Mouse (Mus musculus): ENCODE results near the gene Sv2a.

The Sv2a gene

GRCm38 (mm10) chr3:96180727-96181477 lies at the start of gene Sv2a:
Sv2a (plus strand) TSS chr3:96181151.
- DNase-seq (ENCODE audit: low spot score): no peak

DNA sequence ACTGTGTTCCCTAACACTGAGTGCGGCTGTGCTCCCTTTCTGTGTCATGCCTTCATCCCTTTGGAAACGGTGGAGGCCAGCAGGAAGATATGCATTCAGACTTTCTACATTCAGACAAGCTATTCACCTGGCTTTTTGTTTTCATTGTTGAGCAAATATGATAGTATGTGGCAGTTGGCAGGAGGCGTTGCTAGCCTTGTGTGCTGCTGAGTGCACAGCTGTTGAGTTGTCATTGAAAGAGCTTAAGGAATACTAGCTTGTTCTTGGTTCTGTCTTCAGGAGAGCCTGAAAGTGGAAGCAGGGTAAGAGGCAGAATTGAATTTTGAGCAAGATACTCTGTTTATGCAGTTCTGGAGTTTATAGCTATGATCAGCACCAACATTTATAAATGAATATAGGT lies 48.5 kb upstream of the Sv2a start:
- no peak for DNase-seq (ENCODE audit: low spot score)

DNA sequence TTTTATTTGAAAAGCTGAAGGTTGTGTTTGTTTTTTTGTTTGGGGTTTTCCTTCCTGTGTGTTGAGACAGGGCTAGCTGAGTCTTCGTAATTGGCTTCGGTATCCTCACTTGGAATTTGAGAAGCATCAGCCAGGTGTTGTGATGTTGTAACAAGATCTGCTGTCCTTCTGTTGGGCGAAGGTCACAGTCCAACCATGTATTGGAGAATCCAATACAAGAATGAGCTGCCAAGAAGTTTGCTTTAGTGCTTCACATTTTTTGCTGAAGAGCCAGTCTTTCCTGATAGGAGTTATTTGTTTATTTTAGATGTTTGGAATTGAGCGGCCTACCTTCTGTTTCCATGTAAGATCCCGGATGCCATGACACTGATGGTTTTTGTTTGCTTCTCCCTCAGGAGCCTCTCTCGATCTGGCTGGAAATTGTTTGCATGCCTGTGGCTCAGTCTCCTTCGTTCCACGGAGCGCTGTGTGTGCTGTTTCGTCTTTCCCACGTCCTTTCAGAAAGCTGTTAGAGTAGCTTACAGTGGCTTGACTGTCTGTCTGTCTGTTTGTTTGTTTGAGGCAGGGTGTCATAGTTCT lies 47.5 kb upstream of the Sv2a start:
- no peak for DNase-seq (ENCODE audit: low spot score)

GRCm38 (mm10) chr3:96135011-96135410 lies 45.9 kb upstream of the Sv2a start:
- no peak for DNase-seq (ENCODE audit: low spot score)

DNA sequence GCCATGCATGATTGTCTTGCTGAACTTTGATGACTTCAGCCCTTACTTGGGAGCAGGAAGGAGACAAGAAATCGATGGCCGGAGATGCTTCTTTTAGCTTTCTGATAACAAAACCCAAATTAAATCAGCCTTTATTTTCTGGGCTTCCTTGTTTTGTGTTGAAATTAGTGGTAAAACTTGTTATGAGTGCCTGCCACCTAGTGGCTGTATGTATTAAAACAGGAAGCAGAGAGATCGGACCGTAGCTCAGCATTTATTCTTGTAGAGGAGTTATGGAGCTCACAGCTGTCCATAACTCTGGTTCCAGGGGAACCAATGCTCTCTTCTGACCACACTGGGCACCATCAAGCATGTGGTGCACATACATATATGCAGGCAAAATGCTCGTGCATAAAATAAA lies 33.0 kb upstream of the Sv2a start:
- no peak for DNase-seq (ENCODE audit: low spot score)

- no peak for DNase-seq (ENCODE audit: low spot score)
Measured at GRCm38 (mm10) chr3:96151836-96152235, 29.1 kb upstream of the Sv2a start.

- DNase-seq (ENCODE audit: low spot score): no peak
Measured at GRCm38 (mm10) chr3:96152611-96153010, 28.3 kb upstream of the Sv2a start.

- no peak for DNase-seq (ENCODE audit: low spot score)
Measured at GRCm38 (mm10) chr3:96155501-96155900, 25.4 kb upstream of the Sv2a start.

DNA sequence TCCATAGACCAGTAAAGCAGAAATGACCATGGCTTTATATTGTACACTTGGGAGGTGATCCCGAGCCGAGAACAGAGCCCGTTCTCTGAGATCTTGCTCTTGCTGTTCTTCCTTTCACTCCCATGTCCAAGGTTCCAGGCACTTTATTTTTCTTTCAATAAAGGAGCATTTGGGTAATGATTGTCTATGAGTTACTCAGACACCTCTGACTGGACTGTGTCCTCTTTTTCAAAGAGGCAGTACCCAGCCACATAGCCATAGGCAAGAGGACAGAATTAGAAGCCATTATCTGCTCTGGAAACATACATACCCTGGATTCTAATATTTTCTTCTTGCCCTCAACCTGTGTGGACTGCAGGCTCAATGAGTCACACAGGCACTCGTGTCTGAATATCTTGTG lies 21.1 kb upstream of the Sv2a start:
- DNase-seq (ENCODE audit: low spot score): no peak

DNA sequence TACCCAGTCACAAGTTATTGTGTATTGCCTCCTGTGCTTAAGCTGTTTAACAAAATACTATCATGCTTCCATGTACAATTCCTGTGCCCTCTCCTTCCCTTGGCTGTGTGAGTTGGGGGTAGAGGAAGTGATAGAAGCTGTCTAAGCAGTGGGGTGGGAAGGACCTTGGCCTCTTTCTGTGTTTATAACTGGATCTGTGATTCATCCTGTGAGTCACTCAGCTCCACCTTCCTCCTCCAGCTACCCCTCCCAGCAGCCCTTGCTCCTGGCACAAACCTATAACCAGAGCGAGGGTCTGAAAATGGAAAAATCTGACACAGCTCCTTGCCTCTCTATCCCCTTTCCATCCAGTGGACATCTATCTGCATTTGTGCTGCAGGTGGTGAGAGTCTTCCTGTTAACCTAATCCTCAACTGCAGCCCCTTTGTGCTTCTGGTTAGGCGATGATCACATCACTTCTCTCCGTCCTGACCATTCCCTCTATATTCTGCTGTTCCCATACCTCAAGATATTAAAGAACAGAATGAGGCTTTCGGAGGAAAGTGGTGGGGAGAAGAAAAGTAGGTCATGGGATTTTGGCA lies 20.6 kb upstream of the Sv2a start:
- no peak for DNase-seq (ENCODE audit: low spot score)

GRCm38 (mm10) chr3:96160803-96161516 lies 20.0 kb upstream of the Sv2a start:
- DNase-seq (ENCODE audit: low spot score): no peak

DNA sequence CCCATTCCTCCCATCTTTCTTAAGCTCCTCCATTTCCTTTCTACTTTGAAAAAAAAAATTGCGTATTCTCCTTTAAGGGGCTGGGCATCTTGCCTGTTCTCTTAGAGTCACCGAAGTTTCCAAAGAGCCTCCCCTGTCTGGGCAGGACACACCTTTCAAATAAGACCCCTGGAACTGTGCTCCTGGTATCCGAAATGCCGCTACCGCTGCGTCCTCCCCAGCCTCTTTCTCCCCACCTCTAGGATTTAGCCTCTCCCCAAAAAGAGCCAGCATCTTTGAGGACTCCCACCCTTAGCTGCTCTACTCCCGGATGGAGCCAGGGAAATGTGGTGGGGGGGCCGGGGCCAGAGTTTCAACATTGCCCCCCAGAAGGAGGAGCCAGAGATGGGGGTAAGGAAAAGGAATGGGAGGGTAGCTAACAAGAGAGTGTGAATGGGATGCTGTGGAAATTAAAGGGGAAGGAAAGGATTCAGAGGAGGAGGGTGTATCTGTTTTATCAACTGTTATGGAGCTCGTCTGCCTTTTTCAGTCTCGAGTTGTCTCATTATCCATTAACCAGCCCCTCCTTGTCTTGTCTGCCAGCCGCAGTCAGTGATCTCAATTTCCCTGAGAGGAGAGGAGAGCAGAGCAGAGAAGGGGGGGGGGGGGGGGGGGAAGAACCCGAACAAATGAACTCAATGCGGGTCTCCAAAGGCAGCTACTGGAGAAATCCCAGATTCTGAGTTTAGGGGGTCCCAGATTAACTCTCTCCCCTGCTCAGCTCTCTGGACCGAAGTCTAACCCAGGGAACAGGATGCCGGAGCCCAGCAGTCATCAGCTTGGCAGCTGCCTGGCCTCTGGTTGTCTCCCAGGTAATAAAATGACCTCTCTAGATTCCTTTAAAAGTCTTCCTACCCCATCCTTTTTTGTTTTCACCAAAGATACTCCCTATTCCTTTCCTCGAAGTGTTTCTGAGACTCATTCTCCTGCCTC lies 18.8 kb upstream of the Sv2a start, which contains the start of gene Mtmr11:
TSS of gene Mtmr11 (plus strand) at position 136 of the 972 bp plus-strand sequence.
- no peak for DNase-seq (ENCODE audit: low spot score)

DNA sequence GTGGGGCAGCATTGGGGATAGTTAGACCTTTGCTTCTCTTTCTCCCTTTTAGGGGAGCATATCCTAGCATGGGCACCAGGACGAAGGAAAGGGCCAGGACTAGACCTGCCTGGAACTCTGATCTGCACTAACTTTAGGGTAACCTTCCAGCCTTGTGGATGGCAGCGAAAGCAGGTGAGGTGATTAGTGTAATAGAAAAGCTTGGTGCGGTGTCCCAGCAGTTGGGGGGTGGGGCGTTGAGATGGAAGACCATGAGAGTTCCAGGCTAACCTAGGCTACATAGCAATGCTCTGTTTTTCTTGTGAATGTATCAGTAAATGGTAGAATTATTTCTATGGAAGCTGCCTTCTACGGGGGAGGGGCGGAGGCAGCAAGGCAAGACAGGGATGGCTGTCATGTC lies 17.9 kb upstream of the Sv2a start:
- no peak for DNase-seq (ENCODE audit: low spot score)

DNA sequence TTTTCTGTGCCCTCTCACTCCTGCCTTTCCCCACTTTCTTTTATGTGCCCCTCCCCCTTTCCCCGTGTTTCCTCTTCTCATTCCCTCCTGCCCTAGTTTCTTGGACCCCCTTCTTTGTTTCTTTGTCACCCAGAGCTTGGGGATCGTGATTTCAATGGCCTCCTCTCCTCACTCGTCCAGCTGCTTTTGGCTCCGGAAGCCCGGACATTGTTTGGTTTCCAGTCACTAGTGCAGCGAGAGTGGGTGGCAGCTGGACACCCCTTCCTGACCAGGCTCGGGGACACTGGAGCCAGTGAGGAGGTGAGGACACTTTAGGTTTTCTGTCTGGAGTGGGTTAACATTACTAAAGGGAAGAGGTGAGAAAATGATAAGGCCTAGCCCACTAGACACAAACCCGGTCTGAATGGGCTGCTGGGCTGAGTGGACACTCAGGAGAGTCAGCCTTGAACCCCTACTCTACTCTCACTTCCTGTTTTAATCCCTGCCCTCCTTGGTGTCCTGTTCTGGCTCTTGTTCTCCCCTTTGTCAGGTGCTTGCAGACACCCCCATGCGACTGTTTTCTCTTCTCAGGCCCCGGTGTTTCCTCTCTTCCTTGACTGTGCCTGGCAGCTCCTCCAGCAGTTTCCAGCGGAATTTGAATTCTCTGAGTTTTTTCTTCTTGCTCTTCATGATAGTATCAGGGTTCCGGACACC lies 12.3 kb upstream of the Sv2a start:
- DNase-seq (ENCODE audit: low spot score): no peak

DNA sequence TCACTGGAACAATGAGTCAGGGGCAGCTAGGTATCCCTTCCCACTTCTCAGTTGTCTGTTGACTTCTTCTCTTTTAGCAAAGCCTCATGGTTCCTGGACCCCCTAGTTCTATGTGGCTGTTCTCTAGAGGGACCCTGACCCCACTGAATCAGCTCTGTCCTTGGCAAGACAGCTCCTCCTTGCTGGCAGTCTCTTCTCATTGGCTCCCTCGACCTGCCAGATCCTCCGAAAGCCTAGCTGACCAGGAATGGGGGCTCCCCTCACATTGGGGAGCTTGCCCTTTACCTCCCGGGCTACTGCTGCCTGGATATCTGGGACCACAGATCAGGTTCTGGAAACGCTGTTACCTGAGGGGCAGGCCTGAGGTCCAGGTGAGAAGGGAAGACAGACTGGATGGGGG lies 10.7 kb upstream of the Sv2a start:
- no peak for DNase-seq (ENCODE audit: low spot score)

- DNase-seq (ENCODE audit: low spot score): no peak
Measured at GRCm38 (mm10) chr3:96170976-96171545, 9.9 kb upstream of the Sv2a start.

- DNase-seq (ENCODE audit: low spot score): no peak
Measured at GRCm38 (mm10) chr3:96171583-96172196, 9.3 kb upstream of the Sv2a start.

- DNase-seq (ENCODE audit: low spot score): peak; percentile 68
Measured at GRCm38 (mm10) chr3:96172197-96173178, 8.5 kb upstream of the Sv2a start, which contains the start of gene Sf3b4. Sf3b4 (plus strand) TSS chr3:96172332.

DNA sequence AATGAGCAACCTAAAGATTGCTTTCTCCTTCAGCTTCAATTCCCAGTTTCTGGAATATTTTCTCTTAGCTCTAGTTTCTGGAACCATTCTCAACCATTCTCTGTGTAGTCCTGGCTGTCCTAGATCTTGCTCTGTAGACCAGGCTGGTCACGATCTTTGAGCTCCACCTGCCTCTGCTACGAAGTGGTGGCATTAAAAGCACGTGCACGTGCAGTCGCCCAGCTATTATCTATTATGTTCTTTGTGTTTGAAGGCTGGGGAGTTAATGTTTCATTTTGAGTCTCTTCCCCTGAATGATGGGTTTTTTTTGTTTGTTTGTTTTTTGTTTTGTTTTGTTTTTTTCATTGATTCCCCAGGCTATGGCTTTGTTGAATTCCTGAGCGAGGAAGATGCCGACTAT lies 7.8 kb upstream of the Sv2a start:
- no peak for DNase-seq (ENCODE audit: low spot score)

Data from ovary, postnatal 10 days (tissue).